Mouse (Mus musculus) limb, embryonic 10.5 days (tissue): ENCODE results near the gene Cbln1. TPM values are rescaled to one million over a fixed set of nuclear protein-coding genes. Genes with fewer than 3 reads are reported as not detected.

ENCODE experiments used
- DNase-seq: peaks from one replicate; pipeline ENCODE4 v3.0.0-alpha.2; 2017; ENCODE audit warnings: low spot score
- H3K27ac ChIP-seq: fragments of 300-500 bp; sonication (generic); 2 replicates; pipeline ENCODE4 v1.5.1; 2016; ENCODE audit warnings: mild to moderate bottlenecking
- H3K27me3 ChIP-seq: fragments of 300-500 bp; sonication (generic); 2 replicates; pipeline ENCODE4 v1.6.1; 2016; ENCODE audit warnings: low read depth, mild to moderate bottlenecking; ENCODE audit not compliant: poor library complexity, severe bottlenecking
- H3K36me3 ChIP-seq: fragments of 300-500 bp; sonication (generic); 2 replicates; pipeline ENCODE4 v1.6.1; 2016; ENCODE audit warnings: mild to moderate bottlenecking, moderate library complexity
- H3K4me1 ChIP-seq: fragments of 300-500 bp; sonication (generic); 2 replicates; pipeline ENCODE4 v1.6.1; 2016
- H3K4me3 ChIP-seq: fragments of 300-500 bp; sonication (generic); 2 replicates; pipeline ENCODE4 v1.5.1; 2016; ENCODE audit warnings: mild to moderate bottlenecking, moderate library complexity
- H3K9me3 ChIP-seq: fragments of 300-500 bp; sonication (generic); replicated peaks from 2 replicates; pipeline ENCODE4 v1.6.1; 2016; ENCODE audit warnings: mild to moderate bottlenecking
- WGBS: fragments of 180-500 bp; shearing (Covaris S2); methylation state at CpG from one replicate; pipeline ENCODE4 v1.1.7; 2016; 5-methylcytosine and 5-hydroxymethylcytosine counted together
- polyA plus RNA-seq: library from polyadenylated mRNA; unstranded; fragments of >200 nt; fragmentation: Nextera tagmentation; extraction: Ambion mirVana; gene quantifications from 2 replicates; pipeline ENCODE4 v1.2.1, GENCODE M21; 2016

The Cbln1 gene
- polyA plus RNA-seq, 1 experiment from 2014 or later = 2.1 TPM

DNA sequence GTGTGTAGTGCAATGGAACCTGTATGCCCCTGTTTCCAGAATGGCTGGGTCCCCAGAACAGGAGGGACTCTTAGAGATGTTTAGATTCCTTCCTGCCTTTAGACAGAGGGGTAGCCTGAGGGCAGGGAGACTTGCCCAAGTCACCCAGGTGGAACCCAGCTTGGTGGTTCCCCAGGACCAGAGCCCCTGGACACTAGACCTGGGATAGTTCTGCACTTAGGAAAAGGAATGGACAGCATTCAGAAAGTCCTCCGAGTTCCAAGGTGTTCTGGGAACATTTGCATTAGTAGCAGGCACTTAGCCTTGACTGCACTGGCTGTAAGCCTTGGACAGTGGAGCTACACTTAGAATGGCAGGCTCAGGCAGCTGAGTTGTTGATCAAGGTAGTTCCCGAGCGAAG lies 4.5 kb downstream of the Cbln1 start:
- 12% methylated on average over 3 of the region's 3 CpGs for WGBS
- Histone ChIP-seq H3K27ac (no peak overlapping the region), H3K9me3 (no peaks in the 10 kb centered on the region), H3K4me1 (peaks cover 51% of the 10 kb centered on the region), H3K27me3 (peaks cover 98% of the 10 kb centered on the region), H3K36me3 (no peaks in the 10 kb centered on the region), H3K4me3 (no peak overlapping the region)
- DNase-seq = no peak

DNA sequence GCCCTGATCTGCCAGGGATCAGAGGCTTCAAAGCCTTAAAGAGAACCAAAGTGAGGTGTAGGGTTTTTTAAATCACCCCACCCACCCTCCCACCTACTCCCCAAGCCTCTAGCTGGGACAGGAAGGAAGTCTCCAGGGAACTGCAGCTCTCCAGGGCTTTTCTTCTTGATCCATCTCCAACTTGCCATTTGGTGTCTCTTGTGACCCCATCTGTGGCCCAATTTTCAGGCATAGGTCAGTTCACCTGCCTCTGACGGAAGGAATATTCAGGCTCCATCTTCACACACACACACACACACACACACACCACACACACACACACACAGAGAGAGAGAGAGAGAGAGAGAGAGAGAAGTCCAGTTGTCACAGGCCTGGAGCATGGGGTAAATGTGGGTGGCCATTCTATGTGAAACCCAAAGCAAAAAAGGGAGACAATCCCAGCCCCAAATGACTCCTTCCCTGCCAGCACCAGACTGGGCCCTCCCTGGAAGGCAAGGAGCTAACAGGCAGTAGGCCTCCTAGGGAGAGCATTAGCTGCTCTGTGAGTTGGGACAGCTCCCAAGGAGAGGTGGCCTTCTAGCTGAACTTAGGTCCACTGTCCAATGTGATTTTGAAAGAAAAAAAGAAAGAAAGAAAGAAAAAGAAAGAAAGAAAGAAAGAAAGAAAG lies 5.3 kb downstream of the Cbln1 start:
- Histone ChIP-seq H3K36me3 (no peaks in the 10 kb centered on the region), H3K27ac (no peak overlapping the region), H3K9me3 (no peaks in the 10 kb centered on the region), H3K4me1 (peaks cover 45% of the 10 kb centered on the region), H3K27me3 (peaks cover 89% of the 10 kb centered on the region), H3K4me3 (no peak overlapping the region)
- DNase-seq = no peak
- 46% methylated on average over 1 of the region's 1 CpGs for WGBS

DNA sequence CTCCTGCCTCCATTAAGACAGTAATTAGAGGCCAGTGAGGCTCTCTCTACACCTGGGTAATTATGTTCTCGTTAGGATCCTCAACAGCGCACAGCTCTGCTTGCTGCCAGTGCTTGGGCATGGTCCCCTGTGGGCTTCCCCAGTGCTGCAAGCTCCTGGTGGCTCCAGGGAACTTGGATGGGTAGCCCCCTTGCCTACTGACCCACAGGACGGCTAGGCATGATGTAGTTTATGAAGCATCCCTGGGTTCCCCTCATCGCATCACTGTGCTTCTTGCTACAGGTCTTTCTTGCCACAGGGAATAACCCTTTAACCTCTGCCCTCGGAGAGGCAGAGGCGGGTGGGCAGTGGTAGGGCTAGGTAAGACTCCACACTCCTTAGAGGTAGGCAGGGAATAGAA lies 6.1 kb downstream of the Cbln1 start:
- H3K27me3 ChIP-seq = peaks cover 82% of the 10 kb centered on the region

DNA sequence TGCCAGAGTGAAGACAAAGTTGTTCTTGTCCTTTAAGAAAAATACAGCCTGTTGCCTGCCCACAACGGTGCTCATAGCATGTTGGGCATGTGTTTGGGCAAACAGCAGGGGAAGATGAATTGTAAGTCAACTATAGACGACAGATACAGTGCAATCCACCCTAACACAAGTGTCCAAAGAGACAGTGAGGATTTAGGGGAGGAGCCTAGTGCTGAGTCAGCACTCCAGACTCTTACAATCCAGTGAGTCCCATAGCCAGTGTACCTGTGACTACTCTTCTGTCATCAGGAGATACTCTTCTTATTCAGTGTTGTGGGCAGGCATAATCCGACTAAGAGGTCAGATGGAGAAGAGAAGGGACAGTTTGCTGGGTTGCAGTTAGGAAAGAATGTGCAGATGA lies 8.0 kb downstream of the Cbln1 start:
- H3K36me3 ChIP-seq = no peaks in the 10 kb centered on the region
- peaks cover 70% of the 10 kb centered on the region for H3K27me3 ChIP-seq
- no peak for DNase-seq
- H3K27ac ChIP-seq = no peak overlapping the region
- no peaks in the 10 kb centered on the region for H3K9me3 ChIP-seq
- 85% methylated on average over 3 of the region's 3 CpGs for WGBS
- H3K4me1 ChIP-seq = peaks cover 19% of the 10 kb centered on the region
- no peak overlapping the region for H3K4me3 ChIP-seq

More for the DNA sequence above, 6.1 kb downstream of the Cbln1 start:
- H3K4me3 ChIP-seq = no peak overlapping the region
- H3K36me3 ChIP-seq = no peaks in the 10 kb centered on the region
- no peak overlapping the region for H3K27ac ChIP-seq
- WGBS = 47% methylated on average over 6 of the region's 6 CpGs
- peaks cover 37% of the 10 kb centered on the region for H3K4me1 ChIP-seq
- no peaks in the 10 kb centered on the region for H3K9me3 ChIP-seq
- no peak for DNase-seq

DNA sequence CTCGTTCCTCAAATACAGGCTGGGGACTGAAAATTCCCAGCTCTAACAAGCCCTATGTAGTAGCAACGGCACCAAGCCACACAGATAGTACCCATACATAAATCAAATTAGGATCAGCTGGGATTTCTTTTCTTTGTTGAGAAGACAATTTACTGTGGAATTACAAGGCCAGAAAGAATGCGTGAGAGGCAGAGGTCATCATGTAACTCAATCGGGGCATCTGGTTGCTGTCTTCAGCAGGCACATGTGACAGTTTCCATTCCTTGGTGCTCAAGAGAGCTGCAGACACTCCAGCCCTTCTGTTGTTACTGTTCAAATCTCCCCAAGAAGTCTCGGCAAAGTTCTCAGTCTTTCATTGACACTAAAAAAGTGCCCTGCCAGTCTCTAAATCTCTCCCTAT lies 10.6 kb downstream of the Cbln1 start:
- WGBS = 35% methylated on average over 5 of the region's 5 CpGs
- Histone ChIP-seq H3K27ac (no peak overlapping the region), H3K9me3 (no peaks in the 10 kb centered on the region), H3K27me3 (peaks cover 46% of the 10 kb centered on the region), H3K36me3 (no peaks in the 10 kb centered on the region), H3K4me3 (no peak overlapping the region), H3K4me1 (peaks cover 7% of the 10 kb centered on the region)
- no peak for DNase-seq

DNA sequence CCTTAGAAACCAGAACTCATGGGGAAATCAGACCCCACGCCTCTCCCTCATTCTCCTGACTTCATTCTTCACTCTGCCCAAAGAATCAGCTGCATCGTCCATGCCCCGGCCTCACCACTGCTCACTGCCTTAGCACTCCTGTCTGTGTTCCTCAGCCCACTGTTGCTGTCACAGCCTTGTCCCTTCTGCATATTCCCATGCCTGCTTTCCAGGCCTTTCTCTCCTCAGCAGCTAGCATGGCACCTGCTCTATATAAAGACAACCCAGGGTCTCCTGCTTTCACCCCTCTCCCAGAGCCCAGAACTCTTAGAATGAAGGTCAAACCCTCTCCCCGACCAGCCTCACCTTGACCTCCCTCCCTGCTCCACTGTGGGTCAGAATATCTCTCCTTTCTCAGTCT lies 15.5 kb downstream of the Cbln1 start:
- H3K9me3 ChIP-seq = no peaks in the 10 kb centered on the region
- H3K27ac ChIP-seq = no peak overlapping the region
- 77% methylated on average over 4 of the region's 4 CpGs for WGBS
- no peaks in the 10 kb centered on the region for H3K36me3 ChIP-seq
- 0 out of 2 replicates have a peak, but pooled peaks cover 10% of the 10 kb centered on the region for H3K27me3 ChIP-seq
- H3K4me1 ChIP-seq = peaks cover 6% of the 10 kb centered on the region; the same call in 1 of the 2 replicates
- H3K4me3 ChIP-seq = no peak overlapping the region
- DNase-seq = no peak

DNA sequence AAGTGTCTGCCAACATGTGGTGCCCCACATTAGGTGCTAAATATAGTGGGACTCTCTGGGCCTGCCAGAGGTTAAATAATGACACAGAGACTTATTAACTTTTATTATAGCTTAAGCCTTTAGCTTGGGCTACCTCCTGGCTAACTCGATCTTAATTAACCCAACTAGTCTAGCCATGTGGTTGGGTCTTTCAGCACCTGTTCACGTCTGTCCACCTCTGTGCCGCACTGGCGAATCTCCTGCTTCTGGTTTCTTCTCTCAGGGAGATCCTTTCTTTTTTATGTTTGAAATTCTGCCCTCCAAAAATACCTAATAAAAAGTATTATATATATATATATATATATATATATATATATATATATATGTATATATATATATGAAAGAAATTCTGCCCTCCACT lies 19.6 kb downstream of the Cbln1 start:
- H3K9me3 ChIP-seq = no peaks in the 10 kb centered on the region
- peaks cover 6% of the 10 kb centered on the region; the same call in 1 of the 2 replicates for H3K4me1 ChIP-seq
- no peak overlapping the region for H3K4me3 ChIP-seq
- H3K27ac ChIP-seq = no peak overlapping the region
- WGBS = 74% methylated on average over 4 of the region's 4 CpGs
- no peaks in the 10 kb centered on the region for H3K36me3 ChIP-seq
- no peak for DNase-seq
- H3K27me3 ChIP-seq = 0 out of 2 replicates have a peak, but pooled peaks cover 3% of the 10 kb centered on the region

DNA sequence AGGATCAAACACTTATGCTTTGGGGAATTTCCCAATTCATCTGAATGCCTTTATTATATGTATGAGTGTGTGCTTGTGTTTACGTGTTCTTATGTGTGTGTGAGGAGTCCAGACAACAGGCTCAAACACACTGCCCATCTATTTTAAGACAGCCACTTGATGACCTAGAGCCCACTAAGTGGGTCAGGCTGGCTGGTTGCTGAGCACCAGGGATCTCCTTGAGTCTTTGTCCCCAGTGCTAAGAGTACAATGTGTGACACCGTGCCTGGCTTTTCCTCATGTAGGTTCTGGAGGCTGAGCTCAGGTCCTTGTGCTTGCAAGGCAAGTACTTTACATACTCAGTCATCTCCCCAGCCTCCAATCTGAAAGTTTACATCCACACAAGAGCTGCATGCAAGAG lies 20.7 kb downstream of the Cbln1 start:
- Histone ChIP-seq H3K36me3 (no peaks in the 10 kb centered on the region), H3K4me1 (peaks cover 6% of the 10 kb centered on the region; the same call in 1 of the 2 replicates), H3K27ac (no peak overlapping the region), H3K9me3 (no peaks in the 10 kb centered on the region), H3K27me3 (no peaks in the 10 kb centered on the region), H3K4me3 (no peak overlapping the region)
- DNase-seq = no peak
- WGBS = 87% methylated on average over 2 of the region's 2 CpGs

DNA sequence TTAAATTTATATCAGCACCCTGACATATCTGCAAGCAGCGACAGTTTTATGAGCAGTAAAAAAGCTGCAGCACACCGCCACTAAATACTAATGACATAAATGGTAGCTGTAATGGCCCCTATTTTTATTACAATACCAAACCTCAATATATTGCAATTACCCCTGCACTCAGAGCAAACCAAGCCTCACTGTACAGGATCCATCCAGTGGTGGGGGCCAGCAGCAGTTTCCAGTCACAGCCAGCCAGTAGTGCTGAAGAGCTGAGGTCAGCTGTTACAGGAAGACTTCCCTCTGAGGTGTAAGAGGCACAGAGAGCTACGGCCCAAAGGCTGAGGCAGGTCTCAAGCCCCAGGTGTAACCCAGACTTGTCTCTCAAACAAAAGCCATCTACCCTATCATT lies 37.8 kb downstream of the Cbln1 start:
- Histone ChIP-seq H3K9me3 (no peaks in the 10 kb centered on the region), H3K36me3 (no peaks in the 10 kb centered on the region), H3K27me3 (peaks cover 10% of the 10 kb centered on the region; the same call in 1 of the 2 replicates), H3K4me1 (peaks cover 10% of the 10 kb centered on the region), H3K27ac (no peak overlapping the region), H3K4me3 (no peak overlapping the region)
- 57% methylated on average over 3 of the region's 3 CpGs for WGBS
- DNase-seq = no peak

DNA sequence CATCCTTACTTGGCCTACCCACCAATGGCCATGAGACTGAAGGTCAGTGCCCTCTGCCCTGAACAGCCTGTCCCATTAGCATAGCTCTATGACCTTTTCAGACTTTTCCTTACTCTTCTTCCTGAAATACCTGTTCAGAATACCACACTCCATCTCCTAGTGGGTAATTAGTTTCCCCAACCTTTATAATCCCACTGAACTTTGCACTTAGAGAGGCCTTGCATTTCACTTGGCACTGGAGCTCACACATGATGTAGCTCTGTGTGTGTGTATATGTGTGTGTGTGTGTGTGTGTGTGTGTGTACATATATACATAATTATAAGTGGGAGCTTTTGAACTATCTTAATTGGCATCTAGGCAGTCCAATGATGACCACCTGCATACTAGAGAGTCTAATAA lies 45.2 kb downstream of the Cbln1 start:
- Histone ChIP-seq H3K27ac (no peak overlapping the region), H3K36me3 (no peaks in the 10 kb centered on the region), H3K9me3 (no peaks in the 10 kb centered on the region), H3K4me1 (peaks cover 6% of the 10 kb centered on the region), H3K27me3 (no peaks in the 10 kb centered on the region), H3K4me3 (no peak overlapping the region)
- DNase-seq = no peak

DNA sequence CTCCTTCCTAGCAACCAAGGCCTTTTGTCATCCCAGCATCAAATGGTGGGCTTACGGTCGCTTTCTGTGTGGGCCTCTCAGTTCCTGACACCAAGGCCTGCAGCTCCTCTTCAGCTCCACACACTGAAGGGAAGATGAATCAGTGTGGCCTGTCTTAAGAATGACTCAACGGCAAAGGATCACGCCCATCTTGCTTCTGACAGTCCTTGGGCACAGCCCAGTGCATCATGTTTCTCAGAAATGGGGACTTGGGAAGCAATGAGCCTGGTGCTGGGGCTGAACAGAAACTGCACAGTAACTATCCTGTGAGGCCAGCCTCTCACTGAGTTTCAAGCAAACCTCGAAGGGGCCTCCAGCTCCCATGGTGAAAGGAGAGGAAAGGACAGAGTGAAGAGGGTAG lies 47.7 kb downstream of the Cbln1 start:
- peaks cover 21% of the 10 kb centered on the region for H3K4me1 ChIP-seq
- no peak overlapping the region for H3K27ac ChIP-seq
- H3K36me3 ChIP-seq = no peaks in the 10 kb centered on the region
- 89% methylated on average over 5 of the region's 5 CpGs for WGBS
- no peak overlapping the region for H3K4me3 ChIP-seq
- DNase-seq = no peak
- H3K9me3 ChIP-seq = no peaks in the 10 kb centered on the region
- H3K27me3 ChIP-seq = no peaks in the 10 kb centered on the region

DNA sequence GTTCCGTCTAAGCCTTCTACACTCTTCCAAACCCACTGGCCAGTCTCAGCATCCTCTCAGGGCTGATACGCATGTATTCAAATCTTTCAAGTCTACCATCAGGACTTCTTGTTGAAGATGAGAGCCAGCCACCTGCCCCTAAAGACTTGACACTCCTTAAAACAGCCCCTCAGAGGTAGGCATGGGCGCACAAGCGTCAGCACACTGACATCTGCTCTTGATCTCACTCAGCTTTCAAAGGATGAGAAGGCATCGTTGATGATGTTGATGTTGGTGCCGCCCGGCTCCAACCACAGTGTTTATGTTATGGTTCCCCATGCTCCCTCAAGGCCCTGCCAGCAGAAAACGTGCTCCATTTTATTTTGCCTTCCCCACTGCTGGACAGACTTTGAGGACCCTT lies 50.7 kb downstream of the Cbln1 start:
- DNase-seq = no peak
- no peaks in the 10 kb centered on the region for H3K36me3 ChIP-seq
- H3K4me3 ChIP-seq = no peak overlapping the region
- 82% methylated on average over 8 of the region's 8 CpGs for WGBS
- peaks cover 21% of the 10 kb centered on the region for H3K4me1 ChIP-seq
- no peaks in the 10 kb centered on the region for H3K27me3 ChIP-seq
- no peaks in the 10 kb centered on the region for H3K9me3 ChIP-seq
- H3K27ac ChIP-seq = peak overlapping the region; percentile 14; the same call in 1 of the 2 replicates
